Mouse (Mus musculus) forebrain, embryonic 11.5 days (tissue): Measurements from ENCODE around the gene Tpra1. TPM values are rescaled to one million over a fixed set of nuclear protein-coding genes. Genes with fewer than 3 reads are reported as not detected.

ENCODE experiments used
- ATAC-seq: fragments of 200-750 bp; cut with Nextera tagmentation; replicated peaks from 2 replicates; pipeline ENCODE4 v1.8.0; 2017; ENCODE audit warnings: moderate TSS enrichment; ENCODE audit not compliant: low FRiP score
- DNase-seq: peaks from one replicate; pipeline ENCODE4 v3.0.0-alpha.2; 2017; ENCODE audit warnings: low spot score
- H3K27ac ChIP-seq: fragments of 300-500 bp; sonication (generic); 2 replicates; pipeline ENCODE4 v1.5.1; 2014; ENCODE audit warnings: low read depth, low read length
- H3K27me3 ChIP-seq: fragments of 300-500 bp; sonication (generic); 2 replicates; pipeline ENCODE4 v1.6.1; 2014; ENCODE audit warnings: mild to moderate bottlenecking, low read length, mixed read lengths; ENCODE audit not compliant: control insufficient read depth, insufficient read depth
- H3K36me3 ChIP-seq: fragments of 300-500 bp; sonication (generic); 2 replicates; pipeline ENCODE4 v1.6.1; 2014; ENCODE audit warnings: mild to moderate bottlenecking, low read length, moderate library complexity, mixed read lengths; ENCODE audit not compliant: control insufficient read depth, insufficient read depth
- H3K4me1 ChIP-seq: fragments of 300-500 bp; sonication (generic); replicated peaks from 2 replicates; pipeline ENCODE4 v1.6.1; 2014; ENCODE audit warnings: low read length, mixed read lengths; ENCODE audit not compliant: control insufficient read depth, insufficient read depth
- H3K4me2 ChIP-seq: fragments of 300-500 bp; sonication (generic); 2 replicates; pipeline ENCODE4 v1.6.1; 2014; ENCODE audit warnings: low read depth, mild to moderate bottlenecking, low read length, moderate library complexity, mixed read lengths; ENCODE audit not compliant: severe bottlenecking
- H3K4me3 ChIP-seq: fragments of 300-500 bp; sonication (generic); 2 replicates; pipeline ENCODE4 v1.5.1; 2014; ENCODE audit warnings: low read depth, low read length
- H3K9ac ChIP-seq: fragments of 300-500 bp; sonication (generic); 2 replicates; pipeline ENCODE4 v1.6.1; 2014; ENCODE audit warnings: low read length
- H3K9me3 ChIP-seq: fragments of 300-500 bp; sonication (generic); 2 replicates; pipeline ENCODE4 v1.6.1; 2016; ENCODE audit warnings: low read length, mixed read lengths; ENCODE audit not compliant: control insufficient read depth
- WGBS: fragments of 180-500 bp; shearing (Covaris S2); extraction: QIAGEN DNeasy Blood & Tissue Kit; methylation state at CpG from one replicate; pipeline ENCODE4 v1.1.7; 2014; 5-methylcytosine and 5-hydroxymethylcytosine counted together
- polyA plus RNA-seq: library from polyadenylated mRNA; unstranded; fragments of >200 nt; fragmentation: Nextera tagmentation; extraction: Ambion mirVana; gene quantifications from 2 replicates; pipeline ENCODE4 v1.2.1, GENCODE M21; 2014

The Tpra1 gene
- polyA plus RNA-seq, 1 experiment from 2014 or later, result 40.7 TPM

DNA sequence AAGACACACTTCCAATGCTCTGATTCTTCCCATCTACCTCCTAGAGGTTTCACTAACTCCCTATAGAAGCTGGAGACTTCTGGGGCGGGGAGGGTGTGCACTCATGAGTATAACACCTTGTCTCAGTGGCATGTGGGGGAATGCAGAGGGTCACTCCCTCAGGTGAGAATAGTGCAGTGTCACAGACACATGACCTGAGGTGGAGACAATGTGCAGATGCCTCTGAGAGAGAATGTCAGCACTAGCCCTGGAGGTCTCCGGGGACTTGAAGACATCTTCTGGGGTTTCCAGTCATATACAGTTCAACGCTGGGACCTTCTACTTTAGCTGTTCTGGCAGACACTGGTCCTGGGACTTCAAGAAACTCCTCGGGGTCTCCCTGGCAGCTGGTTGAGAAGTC, 55.3 kb downstream of the Tpra1 start:
- DNase-seq (no peak), ATAC-seq (no peak)
- H3K4me2 ChIP-seq, result no peak overlapping the region
- no peak overlapping the region for H3K27ac ChIP-seq
- no peak overlapping the region for H3K9ac ChIP-seq
- 92% methylated on average over 4 of the region's 4 CpGs for WGBS
- H3K36me3 ChIP-seq, result no peaks in the 10 kb centered on the region
- no peaks in the 10 kb centered on the region for H3K27me3 ChIP-seq
- H3K4me3 ChIP-seq, result no peak overlapping the region
- H3K4me1 ChIP-seq, result peaks cover 5% of the 10 kb centered on the region; the same call in 1 of the 2 replicates
- no peaks in the 10 kb centered on the region for H3K9me3 ChIP-seq

DNA sequence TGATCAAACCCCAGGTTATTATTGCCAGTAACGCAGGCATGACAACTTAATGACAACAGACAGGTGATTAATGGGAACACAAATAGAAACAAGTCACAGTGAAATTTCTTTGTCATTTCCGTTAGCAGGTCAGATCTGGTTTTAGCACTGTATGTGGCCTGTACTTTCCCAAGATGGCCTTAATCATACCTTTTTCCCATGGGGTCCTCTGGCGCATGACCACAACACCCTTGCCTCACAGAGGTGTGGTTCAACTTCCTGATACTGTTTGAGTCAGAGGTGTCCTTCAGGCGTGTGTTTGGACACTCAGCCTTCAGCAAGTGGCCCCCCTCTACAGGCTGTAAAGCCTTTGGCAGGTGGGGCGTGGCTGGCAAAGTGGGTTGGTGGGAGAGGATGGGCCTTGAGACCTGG, 55.8 kb downstream of the Tpra1 start:
- H3K36me3 ChIP-seq, result no peaks in the 10 kb centered on the region
- no peak overlapping the region for H3K27ac ChIP-seq
- H3K4me2 ChIP-seq, result no peak overlapping the region
- 89% methylated on average over 5 of the region's 5 CpGs for WGBS
- H3K27me3 ChIP-seq, result no peaks in the 10 kb centered on the region
- H3K9ac ChIP-seq, result no peak overlapping the region
- H3K4me3 ChIP-seq, result no peak overlapping the region
- H3K9me3 ChIP-seq, result no peaks in the 10 kb centered on the region
- ATAC-seq (no peak), DNase-seq (peak; percentile 20)
- peaks cover 5% of the 10 kb centered on the region; the same call in 1 of the 2 replicates for H3K4me1 ChIP-seq

DNA sequence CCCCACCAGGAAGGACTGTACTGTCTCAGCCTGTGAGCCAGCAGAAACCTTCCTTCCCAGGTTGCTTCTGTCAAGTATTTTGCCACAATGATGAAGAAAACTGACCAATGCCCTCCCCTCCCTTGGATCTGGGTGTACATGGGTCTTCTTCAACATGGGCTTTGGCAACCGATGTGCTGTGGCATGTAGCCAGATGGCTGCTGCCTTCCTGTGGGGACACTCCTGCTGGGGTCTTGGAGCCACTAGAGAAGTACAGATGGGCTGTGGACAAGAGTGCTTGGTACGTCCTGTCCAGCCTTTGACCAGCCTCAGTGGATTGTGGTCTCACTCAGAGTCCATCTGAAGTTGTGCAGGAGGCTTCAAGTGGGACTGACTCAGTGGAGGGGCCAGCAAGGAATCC, 56.3 kb downstream of the Tpra1 start:
- Histone ChIP-seq H3K27ac (no peak overlapping the region), H3K4me3 (no peak overlapping the region), H3K9ac (no peak overlapping the region), H3K4me2 (no peak overlapping the region), H3K4me1 (peaks cover 5% of the 10 kb centered on the region; the same call in 1 of the 2 replicates), H3K36me3 (no peaks in the 10 kb centered on the region), H3K27me3 (no peaks in the 10 kb centered on the region), H3K9me3 (no peaks in the 10 kb centered on the region)
- DNase-seq (peak; percentile 48), ATAC-seq (no peak)
- 87% methylated on average over 2 of the region's 2 CpGs for WGBS

DNA sequence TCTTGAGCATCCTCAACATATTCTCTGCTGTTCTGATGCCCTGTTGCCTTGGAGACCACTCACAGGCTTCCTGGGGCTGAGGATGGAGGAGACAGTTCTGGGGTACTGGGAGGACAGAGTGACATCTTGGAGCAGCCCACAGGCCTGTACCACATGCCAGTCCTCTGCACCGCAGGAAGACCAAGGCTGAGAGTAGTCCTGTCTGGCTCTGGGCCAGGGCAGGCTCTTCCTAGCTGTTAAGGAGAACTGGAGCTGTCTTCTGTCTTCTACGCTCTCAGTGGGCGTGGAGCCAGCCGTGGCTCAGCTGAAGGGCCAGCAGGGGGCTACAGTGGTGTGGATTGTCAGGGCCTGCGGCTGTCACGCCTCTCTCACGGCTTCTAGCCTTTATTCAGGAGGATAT, 57.8 kb downstream of the Tpra1 start:
- Histone ChIP-seq H3K4me3 (no peak overlapping the region), H3K27ac (no peak overlapping the region), H3K9ac (no peak overlapping the region; the same call in 1 of the 2 replicates), H3K27me3 (no peaks in the 10 kb centered on the region), H3K36me3 (no peaks in the 10 kb centered on the region), H3K9me3 (no peaks in the 10 kb centered on the region), H3K4me2 (no peak overlapping the region), H3K4me1 (peaks cover 5% of the 10 kb centered on the region; the same call in 1 of the 2 replicates)
- ATAC-seq (peak; percentile 65; the same call in 1 of the 2 replicates), DNase-seq (peak; percentile 65)
- 23% methylated on average over 7 of the region's 7 CpGs for WGBS

DNA sequence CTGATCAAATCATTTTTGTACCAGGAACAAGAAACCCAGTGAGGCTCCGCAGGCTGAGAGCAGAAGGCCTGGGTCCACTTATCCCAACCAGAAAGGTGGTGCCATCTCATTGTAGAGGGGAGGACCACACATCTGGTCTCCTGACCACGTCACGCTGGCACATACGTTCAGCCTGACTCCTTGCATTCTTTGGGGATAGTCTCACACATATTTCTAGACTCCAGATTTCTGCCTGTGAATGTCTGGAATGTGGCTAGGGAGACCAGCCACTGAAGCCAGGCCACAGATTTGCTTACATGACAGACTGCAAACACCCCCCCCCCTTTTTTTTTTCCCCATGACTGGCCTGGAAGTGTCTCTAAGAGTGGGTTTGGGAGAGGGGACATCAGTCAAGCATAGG, 58.9 kb downstream of the Tpra1 start:
- H3K9ac ChIP-seq, result no peak overlapping the region
- no peak overlapping the region for H3K4me2 ChIP-seq
- DNase-seq, result no peak
- peaks cover 13% of the 10 kb centered on the region for H3K4me1 ChIP-seq
- no peak overlapping the region for H3K27ac ChIP-seq
- ATAC-seq, result no peak
- 73% methylated on average over 4 of the region's 4 CpGs for WGBS
- H3K36me3 ChIP-seq, result no peaks in the 10 kb centered on the region
- no peak overlapping the region for H3K4me3 ChIP-seq
- no peaks in the 10 kb centered on the region for H3K9me3 ChIP-seq
- no peaks in the 10 kb centered on the region for H3K27me3 ChIP-seq

Other genes starting within 250 kb of the Tpra1 start
- gene Mgll, start 177.8 kb upstream of the Tpra1 start, polyA plus RNA-seq, result 4.1 and 4.4 TPM in 2 replicates
- 14.4 and 15.3 TPM in 2 replicates for gene Abtb1, start 60.3 kb upstream of the Tpra1 start, polyA plus RNA-seq
- gene Podxl2, start 27.2 kb upstream of the Tpra1 start, polyA plus RNA-seq, result 109 and 115 TPM in 2 replicates
- 248 and 259 TPM in 2 replicates for gene Mcm2, start 3.5 kb upstream of the Tpra1 start, polyA plus RNA-seq